Mouse (Mus musculus) A20 (cell line): ENCODE results near the gene Def8.
"Not testable (repeated sequence)": the region's sequence is repeated elsewhere in the genome, so short reads cannot be mapped to it uniquely, and the experiment has no call there.

Experiments used
- DNase-seq: peaks from one replicate; pipeline ENCODE4 v3.0.0-alpha.2; 2011; ENCODE audit warnings: low read depth, low spot score

Gene Def8

DNA sequence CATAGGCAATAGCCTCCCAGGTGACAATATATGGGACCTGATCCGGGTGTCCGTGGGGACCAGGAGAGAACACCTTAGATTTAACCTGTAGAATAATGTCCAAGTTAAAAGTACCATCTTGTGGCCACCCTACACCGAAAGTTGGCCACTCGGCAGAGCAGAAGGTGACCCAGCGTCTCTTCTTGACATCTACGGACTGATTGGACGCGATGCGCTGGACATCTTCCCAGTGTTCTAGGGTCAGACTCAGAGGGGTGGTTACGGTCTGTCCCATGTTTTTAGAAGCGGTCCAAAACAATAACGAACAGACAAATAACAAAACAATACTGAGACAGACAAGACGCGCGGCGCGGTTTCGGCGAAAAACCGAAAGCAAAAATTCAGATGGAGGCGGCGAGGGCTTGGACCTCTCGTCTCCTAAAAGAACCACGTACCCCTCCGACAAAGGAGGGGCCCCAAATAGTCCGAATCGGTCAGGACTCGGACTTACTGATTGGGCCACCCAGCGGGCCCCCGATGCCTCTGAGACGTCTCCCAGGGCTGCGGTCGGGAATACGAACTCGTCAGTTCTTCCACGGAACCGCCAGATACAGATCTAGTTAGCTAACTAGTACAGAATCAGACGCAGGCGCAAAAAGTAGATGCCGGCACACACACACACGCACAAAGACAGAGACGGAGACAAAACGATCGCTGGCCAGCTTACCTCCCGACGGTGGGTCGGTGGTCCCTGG, 10.1 kb downstream of the Def8 start:
- DNase-seq: peak; percentile 96

DNA sequence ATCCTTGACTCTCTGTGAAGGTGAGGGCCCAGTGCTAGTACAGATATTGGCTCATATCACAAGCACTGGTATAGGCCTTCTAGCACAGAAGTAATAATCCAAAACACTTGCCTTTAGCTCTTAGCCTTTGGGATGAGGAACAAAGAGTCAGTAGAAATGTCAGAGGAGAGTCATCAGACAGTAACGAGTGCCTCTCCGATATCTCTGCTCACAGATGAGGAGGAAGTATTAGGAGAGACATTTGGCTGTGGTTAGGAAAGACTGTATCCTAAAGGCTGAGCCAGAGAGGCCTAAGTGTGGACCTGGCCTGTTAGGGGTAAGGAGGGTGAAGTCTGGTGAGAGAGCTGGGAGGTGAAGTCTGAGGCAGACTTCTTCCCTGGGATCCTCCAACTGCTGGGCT, 18.5 kb downstream of the Def8 start:
- no peak for DNase-seq

DNA sequence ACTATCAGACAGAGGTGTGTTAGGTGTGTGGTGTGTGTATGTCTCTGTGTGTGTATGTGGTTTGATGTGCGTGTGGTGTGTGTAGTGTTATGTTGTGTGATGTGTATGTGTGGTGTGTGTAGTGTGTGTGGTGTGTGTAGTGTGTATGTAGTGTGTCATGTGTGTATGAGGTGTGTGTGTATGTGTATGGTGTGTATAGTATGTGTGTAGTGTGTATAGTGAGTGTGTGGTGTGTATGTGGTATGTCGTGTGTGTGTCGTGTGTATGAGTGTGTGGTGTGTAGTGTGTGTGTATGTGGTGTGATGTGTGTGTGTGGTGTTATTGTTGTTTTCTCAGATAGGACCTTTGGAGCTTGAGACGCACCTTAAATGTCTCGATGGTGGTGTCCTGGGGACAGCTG, 19.0 kb downstream of the Def8 start:
- DNase-seq: no peak

DNA sequence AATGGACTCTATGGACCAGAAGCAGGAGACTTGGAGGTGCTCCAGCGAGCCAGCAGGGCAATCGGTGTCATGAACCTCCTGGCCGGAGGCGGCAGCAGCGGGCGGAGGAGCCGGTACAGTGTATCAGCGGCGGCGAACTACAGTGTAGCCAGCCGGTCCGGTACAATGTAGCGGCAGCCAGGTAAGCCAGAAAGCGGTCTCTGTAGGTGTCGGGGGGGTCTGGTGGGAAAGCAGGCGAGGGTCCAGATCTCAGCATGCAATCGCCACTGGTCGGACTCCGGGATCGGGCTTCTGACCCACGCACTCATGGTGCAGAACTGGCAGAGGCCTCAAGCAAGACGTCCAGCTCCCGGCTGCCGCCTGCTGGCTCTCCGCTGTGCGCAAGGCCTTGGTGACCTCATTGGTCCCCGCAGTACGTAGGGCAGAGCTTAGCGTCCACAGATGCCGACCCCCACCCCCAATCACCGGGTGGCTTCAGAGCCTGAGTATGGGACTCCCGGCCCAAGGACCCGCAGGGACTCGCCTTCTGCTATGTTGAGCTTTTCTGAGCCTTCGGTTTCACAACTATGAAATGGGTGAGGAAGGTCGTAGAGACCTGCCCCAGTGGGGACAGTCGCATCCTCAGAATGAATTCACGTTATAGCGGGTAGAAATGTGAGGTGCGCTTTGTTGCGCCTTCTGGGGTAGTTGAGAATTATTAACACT, 19.7 kb downstream of the Def8 start:
- peak; percentile 97 for DNase-seq

DNA sequence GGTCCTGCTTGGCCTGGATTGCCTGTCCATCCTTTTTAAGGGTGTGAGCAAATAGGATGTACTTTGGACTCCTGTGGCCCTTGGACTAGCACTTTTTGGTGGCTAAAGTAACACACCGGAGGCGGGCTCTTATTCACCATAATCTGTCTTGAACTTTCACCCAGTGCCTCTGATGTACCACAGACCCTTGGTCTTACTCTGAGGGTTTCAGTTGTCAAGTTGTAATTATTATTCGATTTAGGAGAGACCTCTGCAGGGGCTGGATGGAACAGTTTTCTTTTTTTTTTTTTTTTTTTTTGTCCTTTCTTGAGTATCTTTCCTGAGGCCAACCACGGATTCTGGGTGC, 20.2 kb downstream of the Def8 start:
- DNase-seq: no peak

DNA sequence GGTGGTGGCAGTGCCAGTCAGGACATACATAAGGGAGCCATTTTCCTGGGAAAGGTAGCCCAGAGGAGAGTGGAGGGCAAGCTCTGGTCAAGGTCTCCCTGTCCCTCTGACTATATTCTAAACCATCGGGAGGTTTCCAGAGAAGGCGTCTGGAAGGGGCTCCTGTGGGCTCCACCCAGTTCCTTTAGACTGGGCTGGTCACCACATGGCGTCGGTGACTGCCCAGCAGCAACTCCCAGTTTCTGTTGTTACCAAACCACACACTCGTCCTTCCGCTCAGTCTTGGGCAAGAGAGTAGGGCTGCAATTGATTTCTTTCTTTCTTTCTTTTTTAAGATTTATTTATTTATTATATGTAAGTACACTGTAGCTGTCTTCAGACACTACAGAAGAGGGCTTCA, 20.8 kb downstream of the Def8 start:
- DNase-seq: no peak

DNA sequence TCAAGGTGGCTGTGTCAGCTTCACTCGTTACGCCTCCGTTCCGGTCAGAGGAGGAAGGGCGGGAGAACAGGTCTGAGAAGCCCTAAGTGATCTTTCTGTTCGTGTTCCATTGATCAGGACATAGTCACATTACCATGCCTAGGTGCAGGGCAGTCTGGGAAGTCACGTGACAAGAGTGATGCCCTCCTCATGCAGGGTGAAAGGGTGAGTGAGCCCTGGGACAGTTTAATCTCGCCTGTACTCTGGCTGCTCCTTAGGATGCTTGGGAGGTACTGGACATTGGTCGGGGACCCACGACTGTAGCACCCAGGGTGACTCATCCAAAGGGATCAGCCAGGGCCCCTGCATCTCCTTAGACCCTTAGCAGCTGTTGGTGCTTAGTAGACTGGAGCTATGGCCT, 22.7 kb downstream of the Def8 start:
- DNase-seq: no peak

DNA sequence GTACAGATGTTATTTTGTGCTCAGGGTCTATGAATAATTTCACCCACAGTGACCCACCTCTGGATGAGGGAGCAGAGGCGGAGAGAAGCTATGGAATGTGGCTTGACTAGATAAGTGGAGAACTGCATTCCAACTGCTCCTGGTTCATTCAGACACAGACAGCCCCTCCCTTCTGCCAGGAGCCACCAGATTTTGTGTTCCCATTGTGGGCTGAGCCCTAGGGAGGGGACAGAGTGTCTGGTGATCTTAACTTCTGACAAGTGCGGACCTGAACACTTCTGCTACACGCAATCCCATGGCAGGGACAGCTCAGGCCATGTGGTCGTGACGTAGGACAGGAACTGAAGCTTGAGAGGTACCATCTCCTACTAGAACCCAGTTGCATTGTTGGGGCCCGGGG, 23.5 kb downstream of the Def8 start:
- no peak for DNase-seq

DNA sequence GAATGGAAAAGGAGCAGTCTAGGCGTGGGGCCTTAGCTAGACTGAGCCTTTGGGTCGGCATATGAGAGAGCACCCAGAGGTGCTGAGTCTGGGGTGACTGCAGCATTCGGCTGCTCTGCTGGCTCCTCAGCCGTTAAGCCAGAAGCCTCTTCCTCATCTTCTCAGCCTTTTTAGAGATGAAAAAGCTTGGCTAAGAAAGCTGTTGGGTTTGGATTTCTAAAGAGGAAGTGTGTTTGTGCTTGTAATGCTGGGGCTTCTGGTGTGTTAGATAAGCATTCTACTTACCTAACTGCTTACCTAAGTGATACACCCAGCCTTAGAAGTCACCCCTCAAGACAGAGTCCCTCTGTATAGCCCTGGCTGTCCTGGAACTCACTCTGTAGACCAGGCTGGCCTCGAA, 27.5 kb downstream of the Def8 start:
- no peak for DNase-seq

DNA sequence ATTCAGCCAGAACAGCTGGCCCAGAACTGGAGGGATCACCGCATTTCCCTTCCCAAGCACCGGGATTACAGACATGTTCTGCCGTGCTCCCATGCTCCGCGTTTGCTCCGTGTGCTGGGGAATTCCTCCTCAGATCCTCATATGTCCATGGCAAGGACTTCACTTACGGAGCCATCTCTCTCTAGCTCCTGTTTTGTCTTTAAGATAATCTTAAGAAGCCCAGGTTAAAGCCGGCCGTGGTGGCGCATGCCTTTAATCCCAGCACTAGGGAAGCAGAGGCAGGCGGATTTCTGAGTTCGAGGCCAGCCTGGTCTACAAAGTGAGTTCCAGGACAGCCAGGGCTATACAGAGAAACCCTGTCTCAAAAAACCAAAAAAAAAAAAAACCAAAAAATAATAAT, 28.4 kb downstream of the Def8 start:
- not testable (repeated sequence) for DNase-seq

DNA sequence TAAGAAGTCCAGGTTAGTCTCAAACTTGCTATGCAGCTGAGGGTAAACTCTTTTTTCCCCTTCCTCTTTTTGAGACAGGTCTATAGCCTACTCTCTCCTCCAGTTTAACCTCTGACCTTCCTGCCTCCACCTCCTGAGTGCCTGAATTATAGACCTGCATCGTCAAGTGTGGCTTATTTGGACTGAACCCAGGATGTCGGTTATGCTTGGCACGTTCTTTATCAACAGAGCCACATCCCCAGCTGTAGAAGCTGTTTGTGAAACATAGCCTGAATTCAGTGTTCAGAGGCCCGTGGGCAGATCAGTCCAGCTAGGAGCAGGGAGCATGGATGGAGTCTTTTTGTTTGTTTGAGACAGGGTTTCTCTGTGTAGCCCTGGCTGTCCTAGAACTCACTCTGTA, 28.8 kb downstream of the Def8 start:
- no peak for DNase-seq

DNA sequence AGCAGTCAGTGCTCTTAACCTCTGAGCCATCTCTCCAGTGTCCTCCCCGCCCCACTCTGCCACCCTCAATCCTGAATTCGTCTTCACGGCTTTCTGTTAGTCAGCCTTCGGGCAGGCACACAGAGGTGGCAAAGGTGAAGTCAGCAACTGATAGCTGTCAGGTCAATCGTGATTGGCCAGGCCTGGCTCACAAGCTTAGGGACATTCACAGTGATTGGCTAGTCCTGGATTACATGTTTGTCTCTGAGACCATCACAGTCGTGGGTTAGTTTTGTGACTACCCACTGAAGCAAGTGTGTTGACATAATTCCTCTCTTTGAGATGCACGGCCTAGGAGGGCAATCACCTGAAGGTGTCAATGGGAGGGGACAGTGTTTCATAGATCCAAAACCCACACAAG, 30.0 kb downstream of the Def8 start:
- no peak for DNase-seq

DNA sequence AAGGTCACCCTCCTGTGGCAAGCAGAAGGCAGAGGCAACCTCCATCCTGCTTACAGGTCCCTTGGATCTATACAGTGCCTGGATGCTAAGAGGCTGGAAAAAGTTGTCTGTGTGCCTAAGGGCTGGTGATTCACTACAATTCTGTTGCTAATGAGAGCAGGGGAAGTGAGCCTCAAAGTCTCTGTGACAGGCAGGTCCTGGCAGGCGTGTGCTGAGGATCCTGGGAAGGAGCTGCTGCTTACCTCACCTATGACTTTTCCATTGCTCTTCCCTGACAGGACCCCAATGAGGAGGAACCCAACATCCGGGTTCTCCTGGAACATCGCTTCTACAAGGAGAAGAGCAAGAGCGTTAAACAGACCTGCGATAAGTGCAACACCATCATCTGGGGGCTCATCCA, 30.6 kb downstream of the Def8 start:
- no peak for DNase-seq

DNA sequence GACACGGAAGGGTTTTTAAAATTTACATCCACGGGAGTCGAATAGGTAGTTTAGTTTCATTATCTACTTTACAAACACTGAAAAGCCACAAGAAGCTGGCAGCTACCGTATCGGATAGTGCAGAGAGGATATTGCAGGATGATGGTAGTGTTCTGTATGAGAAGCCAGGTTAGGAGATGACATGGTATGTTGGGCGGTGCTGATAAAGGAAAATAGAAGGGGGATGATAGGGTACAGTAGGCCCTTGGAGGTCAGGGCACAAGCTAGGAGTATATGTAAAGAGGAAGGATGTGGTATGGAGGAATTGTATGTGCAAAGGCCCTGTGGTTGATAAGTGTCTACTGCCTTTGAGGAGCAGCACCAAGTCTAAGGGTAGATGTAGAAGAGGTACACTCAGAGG, 31.2 kb downstream of the Def8 start:
- DNase-seq: no peak

DNA sequence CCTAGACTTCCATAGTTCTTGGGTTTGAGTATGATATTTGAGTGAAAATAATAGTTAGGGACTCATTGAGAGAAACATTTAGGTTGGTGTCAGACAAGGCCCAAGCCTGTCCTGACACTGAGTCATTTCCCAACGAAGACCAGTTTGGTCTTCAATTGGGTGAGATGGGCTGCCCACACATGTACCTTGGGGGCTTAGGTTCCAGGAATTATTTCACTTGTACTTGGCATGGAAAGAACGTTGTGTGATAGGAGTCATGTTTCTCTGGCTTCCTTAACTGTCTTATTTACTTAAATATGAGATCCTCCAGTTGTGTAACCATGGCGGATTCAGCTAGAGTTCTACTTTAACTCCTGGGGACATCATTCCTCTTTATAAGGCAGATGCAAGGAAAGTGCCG, 40.3 kb downstream of the Def8 start:
- DNase-seq: no peak

DNA sequence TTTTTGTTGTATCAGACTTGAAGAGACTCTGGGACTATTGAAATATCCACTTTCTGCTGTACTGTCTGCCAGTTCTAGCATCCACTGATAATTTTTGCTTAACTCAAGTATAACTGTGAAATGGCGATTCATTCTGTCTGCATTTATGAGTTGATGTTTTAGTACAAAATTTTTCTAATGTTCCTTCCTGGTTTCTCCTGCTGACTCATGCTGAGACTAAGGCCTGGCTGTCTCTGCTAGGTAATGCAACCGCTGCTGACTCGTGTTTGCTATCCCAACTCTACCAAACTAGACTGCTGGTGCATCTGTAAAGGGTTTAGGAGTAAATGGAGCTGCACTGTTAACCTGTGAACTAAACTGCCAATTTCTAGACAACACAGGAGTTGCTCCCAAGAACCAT, 44.1 kb downstream of the Def8 start:
- DNase-seq: peak; percentile 19

DNA sequence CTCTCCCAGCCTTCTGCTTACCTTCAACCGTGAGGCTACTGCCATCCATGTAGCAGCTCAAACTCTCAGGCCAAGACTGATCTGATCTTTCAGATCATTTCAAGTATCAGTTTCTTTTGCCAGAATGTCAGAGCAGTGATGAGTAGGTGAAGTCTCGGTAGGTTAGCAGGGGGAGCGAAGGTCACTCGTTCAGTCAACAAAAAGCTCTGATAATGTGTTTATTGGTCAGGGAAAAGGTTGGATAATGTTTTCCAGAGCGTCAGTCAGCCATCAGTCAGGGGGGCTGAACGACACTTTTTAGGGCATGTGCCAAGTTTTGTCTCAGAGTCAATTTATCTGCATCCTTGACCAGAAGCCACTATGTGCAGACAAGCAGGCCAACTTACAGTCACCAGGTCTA, 49.7 kb downstream of the Def8 start:
- DNase-seq: not testable (repeated sequence)

DNA sequence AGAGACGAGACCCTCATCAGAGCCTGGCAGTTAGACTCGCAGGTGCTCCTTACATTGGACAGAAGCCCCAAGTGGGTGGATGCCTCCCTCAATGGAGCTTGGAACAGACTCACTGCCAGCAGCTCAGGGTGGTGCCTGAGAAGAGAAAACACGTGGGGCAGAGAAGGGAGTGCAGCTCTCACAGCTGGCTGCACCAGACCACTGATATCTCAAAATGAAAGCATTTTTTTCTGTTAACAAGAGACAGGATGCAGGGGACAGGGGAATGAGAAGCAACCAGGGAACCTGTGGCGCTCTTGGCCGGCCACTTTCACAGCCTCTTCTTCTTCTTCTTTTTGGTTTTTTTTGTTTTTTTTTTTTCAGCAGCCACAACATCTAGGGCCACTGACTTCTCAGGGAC, 51.2 kb downstream of the Def8 start:
- peak; percentile 82 for DNase-seq

DNA sequence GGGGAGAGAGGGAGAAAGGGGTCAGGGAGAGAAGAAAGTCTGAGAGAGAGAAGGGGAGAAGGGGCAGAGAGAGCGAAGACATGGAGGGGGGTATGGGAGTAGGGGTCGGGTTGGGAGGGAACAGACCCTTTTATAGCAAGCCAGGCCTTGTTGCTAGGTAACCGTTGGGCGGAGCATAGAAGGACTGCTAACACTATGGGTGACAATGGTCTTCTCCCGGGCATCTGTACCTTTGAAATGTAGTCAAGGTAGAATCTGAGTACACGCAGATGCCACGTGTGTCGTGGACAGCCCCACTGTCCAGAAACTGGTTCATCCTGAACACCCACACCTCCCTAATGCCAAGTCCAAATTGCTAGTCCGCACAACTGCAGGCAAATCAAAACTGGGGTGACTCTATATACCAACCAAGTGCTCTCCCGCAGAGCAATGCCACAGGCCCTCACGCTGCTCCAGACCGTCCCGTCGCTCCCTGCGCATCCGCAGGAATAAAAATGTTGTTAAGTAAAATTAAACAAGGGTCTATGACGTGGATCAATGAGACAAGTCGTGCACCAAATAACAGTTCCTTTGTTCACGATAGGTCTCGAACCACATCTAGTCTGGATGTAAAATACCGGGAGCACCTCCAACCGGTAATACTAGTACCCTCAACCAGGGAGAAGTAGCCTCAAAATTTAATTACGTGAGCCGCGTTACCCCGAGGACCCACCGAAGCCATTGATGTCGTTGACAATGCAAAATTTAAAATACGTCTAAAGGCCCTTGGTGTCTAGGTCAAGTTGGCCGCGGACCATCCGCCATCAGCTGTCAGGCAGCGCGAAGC, 53.8 kb downstream of the Def8 start:
- peak; percentile 57 for DNase-seq

DNA sequence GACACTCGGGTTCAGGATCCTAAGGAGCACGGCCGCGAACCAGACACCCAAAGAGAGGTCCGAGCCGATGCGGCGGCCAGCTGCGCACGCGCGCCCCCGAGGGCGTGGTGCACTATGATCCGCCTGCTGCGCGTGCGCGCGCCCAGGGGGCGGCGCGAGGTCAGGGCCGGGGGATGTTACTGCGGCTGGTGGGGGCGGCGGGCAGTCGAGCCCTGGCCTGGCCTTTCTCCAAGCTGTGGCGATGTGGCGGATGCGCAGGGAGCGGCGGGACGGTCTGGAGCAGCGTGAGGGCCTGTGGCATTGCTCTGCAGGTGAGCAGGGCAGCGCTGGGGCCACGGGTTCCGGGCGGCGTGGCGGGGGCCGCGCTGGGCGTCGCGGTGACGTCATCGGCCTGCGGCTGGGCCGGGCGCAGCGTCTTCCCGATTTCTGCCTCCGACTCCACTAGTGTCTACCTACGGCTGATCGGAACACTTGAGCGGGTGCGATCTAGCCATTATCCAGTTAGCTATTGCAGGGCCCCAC, 54.5 kb downstream of the Def8 start, which contains the start of gene Afg3l1:
Gene Afg3l1 (plus strand): TSS at position 167 of the 522 bp plus-strand sequence.
- DNase-seq: peak; percentile 96

DNA sequence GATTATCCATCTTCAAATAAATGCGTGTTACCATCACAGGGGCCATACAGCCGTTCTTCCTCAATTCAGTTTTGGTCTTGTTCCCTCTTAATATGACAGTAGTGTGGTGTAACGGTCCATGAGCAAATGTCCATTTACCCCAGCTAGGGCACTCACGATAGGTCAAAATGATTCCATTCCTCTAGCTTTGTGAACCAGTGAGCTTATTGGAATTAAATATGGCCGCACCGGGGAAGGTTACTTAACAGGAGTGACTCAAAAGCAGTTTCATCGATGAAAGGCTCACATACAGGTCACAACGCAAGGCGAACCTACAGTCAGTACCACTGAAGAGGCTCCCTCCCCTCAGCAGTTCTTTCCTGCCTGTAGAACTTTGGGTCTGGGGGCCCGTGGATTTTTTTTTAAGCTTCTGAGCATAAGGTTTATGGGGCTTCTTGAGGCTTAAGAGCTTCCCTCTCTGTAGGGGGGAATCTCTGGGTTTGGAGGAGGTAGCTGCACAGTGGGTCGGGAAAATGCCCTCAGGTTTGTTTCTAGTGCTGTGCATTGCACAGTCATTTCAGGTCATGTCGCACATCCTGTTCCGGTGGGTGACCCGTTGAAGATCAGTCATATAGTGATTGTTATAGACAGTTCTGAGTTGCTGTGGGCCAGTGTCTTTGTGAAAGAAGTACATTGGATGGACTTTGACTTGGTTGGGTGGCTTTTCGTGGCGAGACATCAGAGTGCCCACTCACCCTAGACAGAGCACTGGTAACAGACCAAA, 55.3 kb downstream of the Def8 start:
- peak; percentile 59 for DNase-seq

DNA sequence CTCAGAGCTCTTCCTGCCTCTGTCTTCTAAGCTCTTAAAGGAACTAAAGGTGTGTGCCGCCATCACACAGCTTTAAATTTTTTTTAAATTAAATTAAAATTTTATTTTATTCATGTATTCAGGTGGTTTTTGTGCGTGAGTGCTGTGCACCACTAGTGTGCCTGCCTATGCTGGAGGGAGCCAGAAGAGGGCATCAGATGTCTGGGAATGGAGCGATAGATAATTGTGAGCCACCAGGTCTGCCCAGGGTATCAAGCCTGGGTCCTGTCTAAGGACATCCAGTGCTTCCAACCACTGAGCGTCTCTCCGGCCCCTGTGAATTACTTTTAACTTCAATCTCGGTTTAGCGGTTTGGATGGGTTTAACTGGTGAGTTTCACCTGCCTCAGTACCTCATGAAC, 59.3 kb downstream of the Def8 start:
- peak; percentile 35 for DNase-seq
